Mouse (Mus musculus) layer of hippocampus, adult 8-10 months (tissue): ENCODE measurements around the gene Cd86. TPM values are rescaled to one million over a fixed set of nuclear protein-coding genes. Genes with fewer than 3 reads are reported as not detected.

ENCODE experiments used
- DNase-seq, 2 experiments: peaks; one replicate each; pipeline ENCODE4 v3.0.0; 2022; ENCODE audit warnings: low spot score in 2 of 2
- total RNA-seq, 4 experiments: library from RNA; stranded (reverse); gene quantifications; 2 replicates each; pipeline ENCODE4 v1.2.4; 2022

The Cd86 gene
- total RNA-seq, 4 experiments from 2014 or later, result 1.0 to 8.2 (median 3.7) TPM

DNA sequence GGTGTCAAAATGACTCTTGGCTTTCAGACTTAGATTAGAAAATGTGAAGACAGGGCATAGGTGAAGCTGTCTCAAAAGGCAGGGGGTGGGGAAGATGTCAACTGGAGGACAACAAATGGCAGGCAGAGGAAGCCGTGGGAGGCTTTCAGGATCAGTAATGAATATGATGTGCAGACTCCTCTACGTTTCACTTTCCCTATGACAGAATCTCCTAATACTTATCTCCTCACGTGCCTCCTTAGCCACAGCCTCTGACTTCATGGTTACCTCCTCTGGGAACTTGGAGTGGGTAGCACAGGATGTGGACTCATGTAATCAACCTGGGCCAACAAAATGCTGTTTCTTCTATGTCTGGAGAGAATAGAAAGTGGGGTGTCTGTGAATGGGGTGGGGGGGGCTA is 63.2 kb downstream of the Cd86 start:
- DNase-seq, result no peak

- no peak for DNase-seq
These were observed 67.6 kb downstream of the Cd86 start for GRCm38 (mm10) chr16:36598265-36598664.

DNA sequence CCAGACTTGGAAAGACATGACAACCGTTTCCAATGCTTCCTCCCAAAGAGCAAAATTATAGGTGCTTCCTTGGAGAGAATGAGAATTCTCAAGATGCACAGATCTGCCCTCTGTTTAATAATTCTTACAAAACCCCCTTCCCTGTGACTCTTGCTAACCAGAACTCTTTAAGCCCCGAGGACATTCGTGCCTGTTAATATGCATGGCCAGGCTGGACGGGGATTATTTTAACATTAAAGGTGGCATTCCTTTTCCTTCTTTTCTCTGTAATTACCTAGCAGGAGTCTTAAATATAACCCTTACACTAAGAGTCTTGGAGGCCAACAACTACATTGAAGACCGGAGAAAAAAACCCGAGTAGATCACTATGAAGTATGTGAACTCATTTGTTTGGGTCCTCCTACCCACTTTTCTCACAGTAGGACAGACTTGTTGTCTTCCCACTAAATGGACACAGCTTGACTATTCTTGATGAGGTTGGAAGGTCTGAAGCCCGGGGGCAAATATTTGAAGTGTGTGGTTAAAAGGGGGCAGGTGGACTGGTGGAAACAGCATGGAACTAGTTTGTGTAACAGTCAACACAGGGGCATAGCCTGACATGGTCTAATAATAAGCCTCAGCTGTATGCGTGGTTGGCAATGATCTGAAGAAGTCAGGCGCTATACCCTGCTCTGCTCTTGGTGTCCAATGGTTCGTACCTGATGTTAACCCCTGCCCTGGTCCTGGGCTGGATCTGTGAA is 69.0 kb downstream of the Cd86 start:
- no peak for DNase-seq

GRCm38 (mm10) chr16:36589898-36590297 is 76.0 kb downstream of the Cd86 start:
- no peak for DNase-seq

- no peak for DNase-seq
These were observed 77.9 kb downstream of the Cd86 start for GRCm38 (mm10) chr16:36587971-36588370.

DNA sequence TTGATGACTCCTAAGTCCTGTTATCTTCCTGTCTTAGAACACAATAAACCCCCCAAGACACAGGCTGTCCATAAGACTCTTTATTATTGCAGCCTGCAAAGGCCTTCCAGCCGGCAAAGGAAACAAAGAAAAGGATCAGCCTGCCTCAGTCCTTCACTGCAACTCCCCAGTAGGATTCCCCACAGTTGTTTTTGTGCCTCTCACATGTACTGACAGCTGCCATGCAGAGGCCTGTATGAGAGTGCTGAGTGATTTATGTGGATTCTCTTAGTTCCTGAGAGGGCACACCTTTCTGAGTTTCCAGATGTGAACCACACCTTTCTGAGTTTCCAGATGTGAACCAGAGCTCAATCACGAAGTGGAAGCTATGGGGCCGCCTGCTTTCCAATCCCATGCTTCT is 83.8 kb downstream of the Cd86 start:
- no peak for DNase-seq

- DNase-seq, result no peak
These were observed 93.9 kb downstream of the Cd86 start for GRCm38 (mm10) chr16:36571942-36572341.

DNA sequence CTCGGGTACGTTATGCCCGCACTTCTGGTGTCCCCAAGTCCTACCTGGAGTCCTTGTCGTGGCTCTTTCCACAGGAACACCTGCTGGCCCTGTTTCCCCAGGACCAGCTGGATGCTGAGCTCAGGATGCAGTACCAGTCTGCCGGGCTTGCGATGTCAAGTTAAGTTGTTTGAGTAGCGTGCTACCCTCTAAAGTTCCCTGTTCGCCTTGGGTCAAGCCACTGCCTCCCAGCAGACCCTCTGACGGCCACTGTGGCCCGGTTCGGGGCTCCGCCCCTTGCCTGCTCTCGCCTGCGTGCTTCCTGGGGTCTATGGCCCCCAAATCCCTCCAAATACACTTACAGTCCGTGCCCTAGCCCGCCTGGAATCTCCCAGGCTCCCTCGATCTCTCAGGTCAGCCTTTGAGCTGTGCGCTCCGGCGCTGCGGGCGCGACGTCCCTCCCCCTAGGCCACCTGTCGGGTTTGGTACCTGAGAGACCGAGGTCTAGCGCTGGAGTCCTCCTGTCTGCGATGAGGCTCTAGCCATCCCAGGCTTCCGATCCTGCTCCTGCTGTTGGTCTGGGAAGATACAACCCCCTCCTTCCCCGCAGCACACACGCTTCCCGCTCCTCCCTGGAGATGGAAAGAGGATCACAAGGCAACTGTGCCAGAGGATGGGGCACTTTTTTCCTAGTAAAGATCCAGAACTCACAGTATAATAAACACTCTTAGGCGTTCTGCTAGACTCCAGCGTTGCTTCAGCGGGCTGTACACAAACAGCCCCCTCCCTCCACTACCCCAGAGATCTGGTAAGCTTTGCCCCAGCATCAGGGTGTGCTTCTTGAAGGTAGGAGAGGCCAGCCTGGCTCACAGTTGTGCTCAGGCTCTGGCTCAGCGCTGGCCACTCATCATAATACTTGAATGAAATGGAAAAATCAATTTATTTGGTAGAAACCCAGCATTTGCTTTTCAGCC is 104.2 kb downstream of the Cd86 start, which contains the start of gene Casr:
Casr (minus strand) TSS at position 756 of the 953 bp plus-strand sequence.
- no peak for DNase-seq

DNA sequence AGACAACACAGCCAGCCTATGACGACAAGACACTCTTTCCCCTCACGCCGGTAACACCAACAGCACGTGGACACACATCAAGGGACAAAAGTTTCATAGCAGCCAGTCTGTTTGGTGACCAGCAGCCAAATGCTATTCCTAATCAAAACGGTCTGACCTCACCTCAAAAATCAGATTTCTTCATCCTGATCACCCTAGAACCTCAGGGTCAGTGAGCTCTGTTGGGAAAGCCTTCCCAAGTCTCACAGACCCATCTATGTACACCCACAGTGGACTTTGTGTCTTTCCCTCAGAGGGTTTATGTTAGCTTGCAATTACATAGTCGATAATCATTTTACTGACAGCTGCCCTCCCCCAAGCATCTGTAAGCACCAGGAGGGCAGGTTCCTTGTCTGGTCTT is 106.3 kb downstream of the Cd86 start:
- DNase-seq, result no peak

GRCm38 (mm10) chr16:36555672-36556165 is 110.2 kb downstream of the Cd86 start:
- no peak for DNase-seq

Other genes with a start within 250 kb of the Cd86 start
- gene Stfa3, start 210.7 kb downstream of the Cd86 start, total RNA-seq, result not detected
- gene Casr, start 103.9 kb downstream of the Cd86 start, total RNA-seq, result under 1 TPM in 3 of 4 experiments, not detected in 1; 0.16 to 0.43 (median 0.39) TPM
- under 1 TPM; 0.14 to 0.27 (median 0.21) TPM for gene Ildr1, start 27.9 kb upstream of the Cd86 start, total RNA-seq
- gene Slc15a2, start 118.9 kb upstream of the Cd86 start, total RNA-seq, result 10 to 100 TPM; 40.6 to 49.4 (median 47.8) TPM
- gene Iqcb1, start 162.3 kb upstream of the Cd86 start, total RNA-seq, result 10 to 100 TPM; 50.2 to 55.2 (median 53.1) TPM
- 1 to 10 TPM; 1.8 to 3.0 (median 2.2) TPM for gene Eaf2, start 208.9 kb upstream of the Cd86 start, total RNA-seq
- 10 to 100 TPM; 70.1 to 80.3 (median 74.5) TPM for gene Golgb1, start 209.1 kb upstream of the Cd86 start, total RNA-seq